Mouse (Mus musculus) intestine, postnatal 0 days (tissue): Measurements from ENCODE around the gene Hsd11b1. TPM values are rescaled to one million over a fixed set of nuclear protein-coding genes. Genes with fewer than 3 reads are reported as not detected.

Experiments
- ATAC-seq: fragments of 200-750 bp; cut with Nextera tagmentation; 2 replicates; pipeline ENCODE4 v1.8.0; 2017; ENCODE audit warnings: mild to moderate bottlenecking, moderate TSS enrichment, moderate library complexity
- H3K27ac ChIP-seq: fragments of 300-500 bp; sonication (generic); 2 replicates; pipeline ENCODE4 v1.5.1; 2014; ENCODE audit warnings: mild to moderate bottlenecking, low read depth, low read length, moderate library complexity
- H3K27me3 ChIP-seq: fragments of 300-500 bp; sonication (generic); replicated peaks from 2 replicates; pipeline ENCODE4 v1.6.1; 2014; ENCODE audit warnings: low read length, mixed read lengths; ENCODE audit not compliant: control insufficient read depth, insufficient read depth
- H3K36me3 ChIP-seq: fragments of 300-500 bp; sonication (generic); 2 replicates; pipeline ENCODE4 v1.6.1; 2014; ENCODE audit warnings: mild to moderate bottlenecking, moderate library complexity; ENCODE audit not compliant: control insufficient read depth, insufficient read depth
- H3K4me1 ChIP-seq: fragments of 300-500 bp; sonication (generic); replicated peaks from 2 replicates; pipeline ENCODE4 v1.6.1; 2014; ENCODE audit warnings: antibody characterized with exemption, low read length, mixed read lengths; ENCODE audit not compliant: control insufficient read depth, insufficient read depth
- H3K4me2 ChIP-seq: fragments of 300-500 bp; sonication (generic); replicated peaks from 2 replicates; pipeline ENCODE4 v1.6.1; 2014; ENCODE audit warnings: low read depth, mild to moderate bottlenecking, moderate library complexity
- H3K4me3 ChIP-seq: fragments of 300-500 bp; sonication (generic); 2 replicates; pipeline ENCODE4 v1.5.1; 2014; ENCODE audit warnings: low read depth, low read length
- H3K9ac ChIP-seq: fragments of 300-500 bp; sonication (generic); 2 replicates; pipeline ENCODE4 v1.6.1; 2014; ENCODE audit warnings: mild to moderate bottlenecking, low read depth, low read length
- H3K9me3 ChIP-seq: fragments of 300-500 bp; sonication (generic); 2 replicates; pipeline ENCODE4 v1.6.1; 2016; ENCODE audit warnings: mixed run types; ENCODE audit not compliant: control insufficient read depth
- CTCF ChIP-seq: sonication (generic); IDR thresholded peaks from 2 replicates; pipeline ENCODE4 v1.5.1; 2016; ENCODE audit warnings: low read depth, mild to moderate bottlenecking, control low read depth, antibody characterized with exemption, moderate library complexity
- WGBS: fragments of 180-500 bp; shearing (Covaris S2); extraction: QIAGEN DNeasy Blood & Tissue Kit; methylation state at CpG from one replicate; pipeline ENCODE4 v1.1.7; 2014; 5-methylcytosine and 5-hydroxymethylcytosine counted together
- polyA plus RNA-seq: library from polyadenylated mRNA; unstranded; fragments of >200 nt; fragmentation: Nextera tagmentation; extraction: Ambion mirVana; gene quantifications from 2 replicates; pipeline ENCODE4 v1.2.1, GENCODE M21; 2015

Gene Hsd11b1
- polyA plus RNA-seq, 1 experiment from 2014 or later = 3.2 TPM

DNA sequence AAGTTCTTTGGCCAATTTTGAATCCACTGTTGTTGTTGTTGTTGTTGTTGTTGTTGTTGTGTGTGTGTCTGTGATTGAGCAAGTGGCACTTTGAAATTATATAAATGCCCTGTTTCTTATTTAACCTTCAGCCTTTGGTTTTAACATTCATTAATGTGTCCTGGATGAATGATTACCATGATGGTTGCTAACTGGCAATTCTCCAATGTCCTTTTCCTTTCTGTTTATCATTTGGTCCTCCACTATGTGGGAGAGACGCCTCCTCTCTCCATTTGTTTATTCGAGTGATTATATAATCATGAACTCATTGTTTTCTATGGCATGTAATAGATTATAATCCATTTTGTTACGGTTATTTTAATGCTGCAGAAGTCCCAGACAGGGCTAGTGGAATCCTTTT lies 33.3 kb downstream of the Hsd11b1 start:
- 52% methylated on average over 3 of the region's 3 CpGs for WGBS
- Histone ChIP-seq H3K9me3 (no peaks in the 10 kb centered on the region), H3K27ac (no peak overlapping the region), H3K27me3 (no peaks in the 10 kb centered on the region), H3K36me3 (no peaks in the 10 kb centered on the region), H3K4me3 (no peak overlapping the region), H3K4me2 (no peak overlapping the region), H3K9ac (no peak overlapping the region), H3K4me1 (0 out of 2 replicates have a peak, but pooled peaks cover 5% of the 10 kb centered on the region)
- no peak for TF ChIP-seq CTCF
- ATAC-seq = no peak

- ATAC-seq = no peak
- 83% methylated on average over 5 of the region's 5 CpGs for WGBS
These were observed 34.3 kb downstream of the Hsd11b1 start for GRCm38 (mm10) chr1:193229570-193229969.

DNA sequence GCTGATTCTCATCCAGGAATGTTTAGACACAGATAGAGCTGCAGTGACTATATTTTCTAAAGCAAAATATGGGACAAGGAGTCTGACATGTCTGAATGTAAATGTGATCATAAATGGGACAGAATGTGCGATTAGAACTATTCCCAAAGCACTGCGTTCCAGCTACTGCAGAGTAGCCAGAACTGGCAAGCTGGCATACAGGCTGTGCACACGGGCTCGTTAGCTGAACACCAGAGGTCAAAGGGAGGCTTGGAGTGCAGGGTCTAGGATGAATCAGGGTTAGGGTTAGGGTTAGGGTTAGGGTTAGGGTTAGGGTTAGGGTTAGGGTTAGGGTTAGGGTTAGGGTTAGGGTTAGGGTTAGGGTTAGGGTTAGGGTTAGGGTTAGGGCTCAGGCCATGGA lies 36.3 kb downstream of the Hsd11b1 start:
- no peaks in the 10 kb centered on the region for H3K36me3 ChIP-seq
- H3K27ac ChIP-seq = no peak overlapping the region
- 84% methylated on average over 4 of the region's 4 CpGs for WGBS
- TF ChIP-seq CTCF = no peak
- H3K4me3 ChIP-seq = no peak overlapping the region
- ATAC-seq = no peak
- H3K9ac ChIP-seq = no peak overlapping the region
- 0 out of 2 replicates have a peak, but pooled peaks cover 5% of the 10 kb centered on the region for H3K4me1 ChIP-seq
- H3K4me2 ChIP-seq = no peak overlapping the region
- no peaks in the 10 kb centered on the region for H3K9me3 ChIP-seq
- no peaks in the 10 kb centered on the region for H3K27me3 ChIP-seq

More at GRCm38 (mm10) chr1:193229570-193229969, 34.3 kb downstream of the Hsd11b1 start:
- no peak for TF ChIP-seq CTCF
- Histone ChIP-seq H3K36me3 (no peaks in the 10 kb centered on the region), H3K9me3 (no peaks in the 10 kb centered on the region), H3K27me3 (no peaks in the 10 kb centered on the region), H3K27ac (no peak overlapping the region), H3K4me2 (no peak overlapping the region), H3K4me3 (no peak overlapping the region), H3K4me1 (0 out of 2 replicates have a peak, but pooled peaks cover 5% of the 10 kb centered on the region), H3K9ac (no peak overlapping the region)

DNA sequence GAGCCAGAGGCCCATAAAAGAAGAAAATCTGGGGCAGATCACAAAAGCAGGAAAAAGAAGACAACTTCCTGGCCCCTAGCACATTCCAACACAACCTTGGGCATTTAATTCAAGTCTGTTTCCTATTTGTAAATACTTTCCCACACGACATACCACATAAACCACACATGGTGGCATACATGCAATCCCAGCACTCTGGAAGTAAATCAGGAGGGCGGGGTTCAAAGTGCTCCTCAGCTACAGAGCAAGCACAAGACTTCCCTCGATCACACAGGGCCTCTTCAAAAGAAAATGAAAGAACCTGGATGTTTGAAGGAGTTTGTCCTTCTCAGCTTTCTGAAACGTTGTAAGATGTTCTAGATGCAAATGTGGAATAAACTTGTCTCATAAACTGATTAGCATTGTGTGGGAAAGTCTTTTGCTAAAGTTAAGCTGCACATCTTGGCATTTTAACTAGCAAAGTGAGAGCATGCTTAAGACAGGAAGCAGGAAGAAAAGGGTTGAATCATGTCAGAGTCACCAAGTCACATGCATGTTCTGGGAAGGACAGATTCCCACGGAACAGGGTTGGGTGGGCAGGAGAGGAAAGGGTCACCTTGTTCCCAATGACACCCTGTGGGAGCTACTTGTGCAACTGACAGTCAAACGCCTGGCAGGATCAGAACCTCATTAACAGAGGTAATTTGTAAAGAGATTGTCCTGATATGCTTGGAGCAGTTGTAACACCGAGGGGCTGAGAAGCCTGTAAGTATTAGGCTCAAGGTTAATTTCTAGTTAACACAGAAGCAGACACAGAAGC lies 37.0 kb downstream of the Hsd11b1 start:
- H3K4me2 ChIP-seq = no peak overlapping the region
- 0 out of 2 replicates have a peak, but pooled peaks cover 5% of the 10 kb centered on the region for H3K4me1 ChIP-seq
- TF ChIP-seq CTCF = no peak
- ATAC-seq = peak; percentile 64
- no peak overlapping the region for H3K27ac ChIP-seq
- no peaks in the 10 kb centered on the region for H3K36me3 ChIP-seq
- no peaks in the 10 kb centered on the region for H3K27me3 ChIP-seq
- H3K9ac ChIP-seq = no peak overlapping the region
- no peak overlapping the region for H3K4me3 ChIP-seq
- H3K9me3 ChIP-seq = no peaks in the 10 kb centered on the region
- 29% methylated on average over 7 of the region's 7 CpGs for WGBS

GRCm38 (mm10) chr1:193226114-193226513 lies 37.8 kb downstream of the Hsd11b1 start:
- no peaks in the 10 kb centered on the region for H3K27me3 ChIP-seq
- no peak for ATAC-seq
- H3K4me3 ChIP-seq = no peak overlapping the region
- H3K27ac ChIP-seq = no peak overlapping the region
- WGBS = 87% methylated on average over 4 of the region's 4 CpGs
- no peaks in the 10 kb centered on the region for H3K36me3 ChIP-seq
- no peaks in the 10 kb centered on the region for H3K9me3 ChIP-seq
- no peak for TF ChIP-seq CTCF
- no peak overlapping the region for H3K9ac ChIP-seq
- 0 out of 2 replicates have a peak, but pooled peaks cover 5% of the 10 kb centered on the region for H3K4me1 ChIP-seq
- H3K4me2 ChIP-seq = no peak overlapping the region

GRCm38 (mm10) chr1:193225531-193225930 lies 38.3 kb downstream of the Hsd11b1 start:
- H3K4me3 ChIP-seq = no peak overlapping the region
- H3K9me3 ChIP-seq = no peaks in the 10 kb centered on the region
- H3K4me2 ChIP-seq = no peak overlapping the region
- TF ChIP-seq CTCF = no peak
- H3K27ac ChIP-seq = no peak overlapping the region
- ATAC-seq = no peak
- no peaks in the 10 kb centered on the region for H3K36me3 ChIP-seq
- WGBS = 52% methylated on average over 3 of the region's 3 CpGs
- H3K27me3 ChIP-seq = no peaks in the 10 kb centered on the region
- no peak overlapping the region for H3K9ac ChIP-seq
- H3K4me1 ChIP-seq = 0 out of 2 replicates have a peak, but pooled peaks cover 5% of the 10 kb centered on the region
